Mouse (Mus musculus) midbrain, embryonic 16.5 days (tissue): ENCODE measurements around the gene Gm28372. TPM values are rescaled to one million over a fixed set of nuclear protein-coding genes. Genes with fewer than 3 reads are reported as not detected.

Source experiments
- ATAC-seq: fragments of 200-750 bp; cut with Nextera tagmentation; 2 replicates; pipeline ENCODE4 v1.8.0; 2017; ENCODE audit warnings: moderate TSS enrichment
- H3K27ac ChIP-seq: fragments of 300-500 bp; sonication (generic); 2 replicates; pipeline ENCODE4 v1.5.1; 2014; ENCODE audit warnings: mild to moderate bottlenecking, low read length, mixed read lengths
- H3K27me3 ChIP-seq: fragments of 300-500 bp; sonication (generic); 2 replicates; pipeline ENCODE4 v1.6.1; 2014; ENCODE audit warnings: low read depth, low read length, mixed read lengths; ENCODE audit not compliant: control insufficient read depth, insufficient read depth
- H3K36me3 ChIP-seq: fragments of 300-500 bp; sonication (generic); 2 replicates; pipeline ENCODE4 v1.6.1; 2014; ENCODE audit warnings: mild to moderate bottlenecking, low read length, moderate library complexity, mixed read lengths; ENCODE audit not compliant: control insufficient read depth, insufficient read depth
- H3K4me1 ChIP-seq: fragments of 300-500 bp; sonication (generic); 2 replicates; pipeline ENCODE4 v1.6.1; 2014; ENCODE audit warnings: mild to moderate bottlenecking, low read length, mixed read lengths; ENCODE audit not compliant: control insufficient read depth, insufficient read depth
- H3K4me2 ChIP-seq: fragments of 300-500 bp; sonication (generic); 2 replicates; pipeline ENCODE4 v1.6.1; 2014; ENCODE audit warnings: mild to moderate bottlenecking, low read length, mixed read lengths
- H3K4me3 ChIP-seq: fragments of 300-500 bp; sonication (generic); 2 replicates; pipeline ENCODE4 v1.5.1; 2014; ENCODE audit warnings: low read depth, mild to moderate bottlenecking, low read length, moderate library complexity, mixed read lengths
- H3K9ac ChIP-seq: fragments of 300-500 bp; sonication (generic); 2 replicates; pipeline ENCODE4 v1.6.1; 2014; ENCODE audit warnings: low read depth, low read length, mixed read lengths
- H3K9me3 ChIP-seq: fragments of 300-500 bp; sonication (generic); replicated peaks from 2 replicates; pipeline ENCODE4 v1.6.1; 2014; ENCODE audit warnings: mild to moderate bottlenecking, low read length, mixed read lengths; ENCODE audit not compliant: control insufficient read depth, poor library complexity, severe bottlenecking
- WGBS: fragments of 180-500 bp; shearing (Covaris S2); extraction: QIAGEN DNeasy Blood & Tissue Kit; methylation state at CpG from one replicate; pipeline ENCODE4 v1.1.7; 2014; 5-methylcytosine and 5-hydroxymethylcytosine counted together
- polyA plus RNA-seq: library from polyadenylated mRNA; unstranded; fragments of >200 nt; fragmentation: Nextera tagmentation; extraction: Ambion mirVana; gene quantifications from 2 replicates; pipeline ENCODE4 v1.2.1, GENCODE M21; 2015

Gene Gm28372
- polyA plus RNA-seq, 1 experiment from 2014 or later = 0.14 TPM

- H3K4me3 ChIP-seq = no peak overlapping the region
- H3K27ac ChIP-seq = no peak overlapping the region
- H3K9me3 ChIP-seq = no peaks in the 10 kb centered on the region
- no peaks in the 10 kb centered on the region for H3K36me3 ChIP-seq
- ATAC-seq = no peak
- 71% methylated on average over 6 of the region's 6 CpGs for WGBS
- no peak overlapping the region for H3K4me2 ChIP-seq
- no peaks in the 10 kb centered on the region for H3K27me3 ChIP-seq
- H3K9ac ChIP-seq = no peak overlapping the region
- H3K4me1 ChIP-seq = peaks cover 21% of the 10 kb centered on the region
Observed at GRCm38 (mm10) chr2:130454748-130455370, 49.8 kb downstream of the Gm28372 start.

Other genes with a start within 250 kb of the Gm28372 start
- 286 and 305 TPM in 2 replicates for gene Snrpb, start 225.8 kb upstream of the Gm28372 start, polyA plus RNA-seq
- gene Tmc2, start 210.0 kb upstream of the Gm28372 start, polyA plus RNA-seq = not detected in 2 replicates
- gene Nop56, start 130.8 kb upstream of the Gm28372 start, polyA plus RNA-seq = 237 and 239 TPM in 2 replicates
- gene Idh3b, start 120.7 kb upstream of the Gm28372 start, polyA plus RNA-seq = 170 and 186 TPM in 2 replicates
- 3.7 and 4.6 TPM in 2 replicates for gene Ebf4, start 110.1 kb upstream of the Gm28372 start, polyA plus RNA-seq
- gene Cpxm1, start 7.7 kb upstream of the Gm28372 start, polyA plus RNA-seq = 20.7 and 26.2 TPM in 2 replicates
- 0.51 TPM in 1 of 2 replicates, not detected in the other for gene 1700020A23Rik, start within 50 bp of the Gm28372 start, polyA plus RNA-seq
- gene Tmem239, start 1.2 kb downstream of the Gm28372 start, polyA plus RNA-seq = 0.21 TPM in 1 of 2 replicates, not detected in the other
- 99.2 and 110 TPM in 2 replicates for gene Vps16, start 19.1 kb downstream of the Gm28372 start, polyA plus RNA-seq
- 15.4 and 15.7 TPM in 2 replicates for gene Pced1a, start 19.5 kb downstream of the Gm28372 start, polyA plus RNA-seq
- 137 and 144 TPM in 2 replicates for gene Ptpra, start 45.0 kb downstream of the Gm28372 start, polyA plus RNA-seq
- gene Mrps26, start 158.5 kb downstream of the Gm28372 start, polyA plus RNA-seq = 99.4 and 109 TPM in 2 replicates
- gene Oxt, start 170.9 kb downstream of the Gm28372 start, polyA plus RNA-seq = 0.93 and 15.3 TPM in 2 replicates
- gene Avp, start 177.3 kb downstream of the Gm28372 start, polyA plus RNA-seq = 76.0 and 77.8 TPM in 2 replicates
- gene Fastkd5, start 224.8 kb downstream of the Gm28372 start, polyA plus RNA-seq = 10.2 and 11.4 TPM in 2 replicates
- gene Ubox5, start 224.8 kb downstream of the Gm28372 start, polyA plus RNA-seq = 8.4 and 8.9 TPM in 2 replicates
- gene Lzts3, start 237.6 kb downstream of the Gm28372 start, polyA plus RNA-seq = 17.7 and 20.7 TPM in 2 replicates